Mouse (Mus musculus) lung, embryonic 14.5 days (tissue): ENCODE measurements around the gene Calu. TPM values are rescaled to one million over a fixed set of nuclear protein-coding genes. Genes with fewer than 3 reads are reported as not detected.
"Not testable (repeated sequence)": the region's sequence is repeated elsewhere in the genome, so short reads cannot be mapped to it uniquely, and the experiment has no call there.

ENCODE experiments used
- ATAC-seq: fragments of 200-750 bp; cut with Nextera tagmentation; 2 replicates; pipeline ENCODE4 v1.8.0; 2017; ENCODE audit warnings: mild to moderate bottlenecking, moderate TSS enrichment, moderate library complexity; ENCODE audit not compliant: insufficient read depth
- DNase-seq: peaks from one replicate; pipeline ENCODE4 v3.0.0-alpha.2; 2015
- H3K27ac ChIP-seq: fragments of 300-500 bp; sonication (generic); 2 replicates; pipeline ENCODE4 v1.5.1; 2014; ENCODE audit warnings: low read depth, mild to moderate bottlenecking, moderate library complexity
- H3K27me3 ChIP-seq: fragments of 300-500 bp; sonication (generic); 2 replicates; pipeline ENCODE4 v1.6.1; 2014; ENCODE audit warnings: low read length, control low read depth; ENCODE audit not compliant: insufficient read depth
- H3K36me3 ChIP-seq: fragments of 300-500 bp; sonication (generic); 2 replicates; pipeline ENCODE4 v1.6.1; 2014; ENCODE audit warnings: control low read depth; ENCODE audit not compliant: insufficient read depth
- H3K4me1 ChIP-seq: fragments of 300-500 bp; sonication (generic); 2 replicates; pipeline ENCODE4 v1.6.1; 2014; ENCODE audit warnings: antibody characterized with exemption, control low read depth; ENCODE audit not compliant: insufficient read depth
- H3K4me2 ChIP-seq: fragments of 300-500 bp; sonication (generic); 2 replicates; pipeline ENCODE4 v1.6.1; 2014; ENCODE audit warnings: mild to moderate bottlenecking
- H3K4me3 ChIP-seq: fragments of 300-500 bp; sonication (generic); 2 replicates; pipeline ENCODE4 v1.5.1; 2014; ENCODE audit warnings: low read depth, low read length
- H3K9ac ChIP-seq: fragments of 300-500 bp; sonication (generic); 2 replicates; pipeline ENCODE4 v1.6.1; 2014
- H3K9me3 ChIP-seq: fragments of 300-500 bp; sonication (generic); 2 replicates; pipeline ENCODE4 v1.6.1; 2016; ENCODE audit warnings: low read depth, low read length, control low read depth
- CTCF ChIP-seq: IDR thresholded peaks from 2 replicates; pipeline ENCODE4 v1.5.1; 2016; ENCODE audit warnings: antibody characterized with exemption, low read depth
- WGBS: fragments of 180-500 bp; shearing (Covaris S2); extraction: QIAGEN DNeasy Blood & Tissue Kit; methylation state at CpG from one replicate; pipeline ENCODE4 v1.1.7; 2014; 5-methylcytosine and 5-hydroxymethylcytosine counted together
- polyA plus RNA-seq: library from polyadenylated mRNA; unstranded; fragments of >200 nt; fragmentation: Nextera tagmentation; extraction: Ambion mirVana; gene quantifications from 2 replicates; pipeline ENCODE4 v1.2.1, GENCODE M21; 2014

Gene Calu
- polyA plus RNA-seq, 1 experiment from 2014 or later, result 451 TPM

DNA sequence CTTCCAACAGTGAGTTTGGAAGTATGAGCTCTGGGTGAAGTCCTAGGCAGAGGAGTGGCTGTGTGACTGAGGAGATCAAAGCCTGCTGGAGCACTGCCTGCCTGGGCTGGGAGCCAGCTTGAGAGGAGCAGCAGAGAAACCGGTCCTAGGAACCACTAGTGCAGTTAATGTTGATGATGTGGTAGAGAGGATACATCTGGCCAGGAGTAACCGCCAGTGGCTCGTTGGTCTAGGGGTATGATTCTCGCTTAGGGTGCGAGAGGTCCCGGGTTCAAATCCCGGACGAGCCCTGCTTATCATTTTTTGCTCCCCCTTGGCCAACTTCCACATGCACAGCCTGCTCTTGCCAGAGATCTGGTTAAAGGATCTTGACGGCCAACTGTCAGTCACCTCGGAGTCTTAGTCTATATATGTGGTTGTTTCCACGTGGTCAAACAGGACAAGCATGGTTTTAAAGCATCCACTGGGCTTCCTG is 40.8 kb downstream of the Calu start:
- peak overlapping the region; percentile 66 for H3K27ac ChIP-seq
- H3K9me3 ChIP-seq, result no peaks in the 10 kb centered on the region
- TF ChIP-seq CTCF, result no peak
- H3K27me3 ChIP-seq, result no peaks in the 10 kb centered on the region
- no peaks in the 10 kb centered on the region; the same call in 1 of the 2 replicates for H3K4me1 ChIP-seq
- no peaks in the 10 kb centered on the region for H3K36me3 ChIP-seq
- H3K4me3 ChIP-seq, result peak overlapping the region; percentile 44
- DNase-seq, result peak; percentile 98
- H3K4me2 ChIP-seq, result peak overlapping the region; percentile 64
- H3K9ac ChIP-seq, result no peak overlapping the region
- ATAC-seq, result peak; percentile 99
- 4% methylated on average over 11 of the region's 11 CpGs for WGBS

GRCm38 (mm10) chr6:29389425-29389824 is 41.6 kb downstream of the Calu start:
- Histone ChIP-seq H3K9ac (no peak overlapping the region), H3K4me3 (no peak overlapping the region), H3K27ac (no peak overlapping the region), H3K4me1 (no peaks in the 10 kb centered on the region; the same call in 1 of the 2 replicates), H3K27me3 (0 out of 2 replicates have a peak, but pooled peaks cover 6% of the 10 kb centered on the region), H3K9me3 (no peaks in the 10 kb centered on the region), H3K36me3 (no peaks in the 10 kb centered on the region), H3K4me2 (peak overlapping the region; percentile 45)
- DNase-seq (no peak), ATAC-seq (no peak)
- 50% methylated on average over 9 of the region's 9 CpGs for WGBS
- no peak for TF ChIP-seq CTCF

GRCm38 (mm10) chr6:29390500-29390899 is 42.6 kb downstream of the Calu start:
- H3K4me1 ChIP-seq, H3K9ac ChIP-seq, DNase-seq, H3K27ac ChIP-seq, H3K4me3 ChIP-seq, H3K36me3 ChIP-seq, H3K27me3 ChIP-seq, ATAC-seq, H3K4me2 ChIP-seq, H3K9me3 ChIP-seq: not testable (repeated sequence)
- WGBS, result 69% methylated on average over 1 of the region's 1 CpGs

GRCm38 (mm10) chr6:29391241-29391640 is 43.4 kb downstream of the Calu start:
- DNase-seq, H3K9me3 ChIP-seq, H3K4me2 ChIP-seq, H3K4me3 ChIP-seq, H3K4me1 ChIP-seq, H3K36me3 ChIP-seq, ATAC-seq, H3K9ac ChIP-seq, H3K27ac ChIP-seq: not testable (repeated sequence)
- 68% methylated on average over 8 of the region's 8 CpGs for WGBS
- H3K27me3 ChIP-seq, result peaks cover 14% of the 10 kb centered on the region; the same call in 1 of the 2 replicates

- Histone ChIP-seq H3K27me3 (peaks cover 14% of the 10 kb centered on the region; the same call in 1 of the 2 replicates), H3K4me2 (no peak overlapping the region), H3K4me1 (peaks cover 4% of the 10 kb centered on the region; the same call in 1 of the 2 replicates), H3K4me3 (no peak overlapping the region), H3K36me3 (no peaks in the 10 kb centered on the region), H3K9me3 (no peaks in the 10 kb centered on the region), H3K27ac (no peak overlapping the region), H3K9ac (no peak overlapping the region)
- WGBS, result 61% methylated on average over 4 of the region's 4 CpGs
- DNase-seq, result peak; percentile 42
- ATAC-seq, result no peak
- peak; percentile 34; the same call in 1 of the 2 replicates for TF ChIP-seq CTCF
Measured at GRCm38 (mm10) chr6:29391802-29392201, 43.9 kb downstream of the Calu start.

DNA sequence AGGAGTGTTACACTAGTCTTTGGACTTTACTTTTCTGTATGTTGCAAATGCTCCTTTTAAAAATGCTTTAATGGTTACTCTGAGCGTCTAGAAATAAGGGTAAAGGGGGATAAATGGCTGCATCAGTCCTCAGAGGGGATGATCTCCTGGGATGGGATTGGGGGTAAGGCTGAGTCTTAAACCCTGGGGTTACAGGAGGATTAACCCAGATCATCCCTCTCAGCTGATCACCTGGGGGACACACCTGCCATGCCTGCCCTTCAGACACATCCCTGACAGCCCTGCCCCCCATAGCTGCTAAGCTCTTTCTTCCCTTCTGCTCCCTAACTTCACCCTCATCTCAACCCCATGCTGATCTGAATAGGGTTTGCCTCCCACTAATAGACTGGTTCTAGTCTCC is 46.4 kb downstream of the Calu start:
- WGBS, result 58% methylated on average over 1 of the region's 1 CpGs
- Histone ChIP-seq H3K27me3 (peaks cover 14% of the 10 kb centered on the region; the same call in 1 of the 2 replicates), H3K4me1 (peaks cover 4% of the 10 kb centered on the region; the same call in 1 of the 2 replicates), H3K36me3 (no peaks in the 10 kb centered on the region), H3K9ac (no peak overlapping the region), H3K4me3 (no peak overlapping the region), H3K27ac (no peak overlapping the region), H3K4me2 (no peak overlapping the region), H3K9me3 (no peaks in the 10 kb centered on the region)
- DNase-seq (no peak), ATAC-seq (no peak)
- TF ChIP-seq CTCF, result no peak

GRCm38 (mm10) chr6:29395910-29396713 is 48.2 kb downstream of the Calu start, which contains the start of gene Ccdc136:
Gene Ccdc136, plus strand, starts transcription at chr6:29396309.
- ATAC-seq, result peak; percentile 91
- H3K4me3 ChIP-seq, result peak within 1 kb of the TSS; percentile 67

More at GRCm38 (mm10) chr6:29395910-29396713, 48.2 kb downstream of the Calu start, which contains the start of gene Ccdc136:
- H3K27me3 ChIP-seq, result peaks cover 14% of the 10 kb centered on the region; the same call in 1 of the 2 replicates
- no peak within 1 kb of the TSS; the same call in 1 of the 2 replicates for H3K27ac ChIP-seq
- H3K36me3 ChIP-seq, result no peaks in the 10 kb centered on the region
- H3K9ac ChIP-seq, result peak within 1 kb of the TSS; percentile 59
- H3K9me3 ChIP-seq, result no peaks in the 10 kb centered on the region
- H3K4me2 ChIP-seq, result peak within 1 kb of the TSS; percentile 87
- H3K4me1 ChIP-seq, result peaks cover 4% of the 10 kb centered on the region; the same call in 1 of the 2 replicates
- WGBS, result under 1% methylated on average over 40 of the region's 49 CpGs
- TF ChIP-seq CTCF, result no peak
- peak; percentile 75 for DNase-seq
